Mouse (Mus musculus) frontal cortex, adult 2 months (tissue): ENCODE results near the gene Vmn1r40. TPM values are rescaled to one million over a fixed set of nuclear protein-coding genes. Genes with fewer than 3 reads are reported as not detected.

Experiments
- DNase-seq, 2 experiments: peaks; one replicate each; pipeline ENCODE4 v3.0.0; 2022; ENCODE audit warnings: low spot score in 1 of 2; ENCODE audit errors: extremely low spot score in 1 of 2
- polyA plus RNA-seq: library from polyadenylated mRNA; depleted of rRNA; stranded (reverse); fragments of >200 nt; gene quantifications from 2 replicates; pipeline ENCODE4 v1.2.3, GENCODE M21; 2012; rRNA removed

Gene Vmn1r40
- not detected in 2 replicates for polyA plus RNA-seq

DNA sequence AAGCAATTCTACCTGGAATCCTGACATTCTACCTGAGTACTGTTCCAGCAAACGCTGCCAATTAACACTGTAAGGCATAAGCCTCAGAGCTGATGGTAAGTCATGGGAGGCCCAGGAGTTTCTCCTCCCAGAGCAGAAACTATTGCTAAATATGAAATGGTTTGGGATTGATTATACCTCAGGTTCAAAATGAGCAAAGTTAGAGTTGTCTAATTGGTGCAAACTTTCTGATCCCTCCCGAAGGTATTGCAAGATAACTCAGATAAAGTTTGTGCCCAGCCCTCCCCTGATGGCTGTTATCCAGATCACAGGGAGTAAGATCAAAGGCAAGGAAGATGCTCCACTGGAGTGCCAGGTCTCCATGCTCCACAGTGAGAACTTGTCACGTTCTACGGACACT lies at the start of gene Vmn1r40:
Gene Vmn1r40 (plus strand): TSS at position 301 of the 400 bp plus-strand sequence.
- DNase-seq: no peak

DNA sequence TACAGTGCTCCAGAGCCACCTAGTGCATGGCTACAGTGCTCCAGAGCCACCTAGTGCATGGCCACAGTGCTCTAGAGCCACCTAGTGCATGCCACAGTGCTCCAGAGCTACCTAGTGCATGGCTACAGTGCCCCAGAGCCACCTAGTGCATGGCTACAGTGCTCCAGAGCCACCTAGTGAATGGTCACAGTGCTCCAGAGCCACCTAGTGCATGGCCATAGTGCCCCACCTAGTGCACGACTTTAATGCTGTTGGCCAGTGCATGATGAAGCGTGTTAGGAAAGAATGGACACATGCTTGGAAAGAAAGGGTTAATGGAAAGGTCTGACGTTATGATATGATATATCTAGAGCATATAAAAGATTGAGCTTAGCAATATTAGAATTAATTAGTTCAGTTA lies 49.0 kb upstream of the Vmn1r40 start:
- no peak for DNase-seq

DNA sequence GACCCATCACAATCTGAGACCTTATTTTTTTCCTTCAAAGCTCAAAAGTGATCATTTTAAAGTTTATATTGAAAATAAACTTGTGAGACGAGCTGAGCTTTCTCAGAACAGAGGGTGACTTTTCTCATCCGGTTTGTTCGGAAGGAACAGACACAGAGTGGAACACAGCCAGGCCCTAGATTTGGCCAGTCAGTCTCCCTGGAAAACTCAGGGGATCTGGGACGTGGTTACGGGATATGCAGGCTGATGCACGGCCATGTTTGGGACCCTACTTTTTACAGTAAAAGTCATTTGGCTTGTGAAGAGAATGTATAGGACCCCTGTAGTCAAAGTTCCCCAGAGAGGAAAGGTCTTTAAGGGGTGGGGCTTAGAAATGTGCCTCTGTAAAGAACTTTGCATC lies 48.4 kb upstream of the Vmn1r40 start:
- no peak for DNase-seq

DNA sequence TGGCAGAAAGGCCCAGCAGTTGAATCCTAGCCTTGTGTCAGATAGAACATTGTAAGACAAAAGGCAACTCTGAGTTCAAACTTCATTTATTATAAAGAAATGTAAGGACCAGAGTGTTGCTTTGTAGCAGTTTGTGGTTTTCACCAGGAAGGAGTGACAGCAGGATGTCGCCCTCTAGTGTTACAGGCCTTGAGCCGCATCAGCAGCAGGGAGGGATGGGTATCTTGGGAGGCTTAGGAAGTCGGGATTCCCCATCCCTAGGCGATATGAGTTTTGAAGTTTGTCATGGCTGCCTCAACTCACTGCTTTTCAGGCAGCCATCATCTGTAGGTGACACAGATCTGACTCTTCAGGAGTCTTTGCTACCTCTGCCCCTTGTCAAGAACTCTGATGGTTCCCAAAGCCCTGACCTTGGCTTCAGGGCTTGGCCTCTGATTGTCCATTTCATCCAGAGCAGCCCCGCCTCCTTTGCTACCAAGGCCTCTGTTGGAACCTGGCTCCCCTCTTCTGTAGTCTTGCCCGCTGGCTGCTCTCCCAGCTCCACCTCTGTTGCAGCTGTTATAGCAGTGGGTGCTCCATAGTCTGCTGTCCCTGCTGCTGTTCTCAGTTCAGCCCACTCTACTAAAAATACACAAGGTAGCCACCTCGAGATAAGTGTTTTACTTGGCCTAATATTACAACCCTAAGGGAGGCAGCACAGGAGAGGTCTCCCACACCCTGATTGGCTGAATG lies 47.5 kb upstream of the Vmn1r40 start:
- peak in 1 of 2 experiments; percentile 64 for DNase-seq

DNA sequence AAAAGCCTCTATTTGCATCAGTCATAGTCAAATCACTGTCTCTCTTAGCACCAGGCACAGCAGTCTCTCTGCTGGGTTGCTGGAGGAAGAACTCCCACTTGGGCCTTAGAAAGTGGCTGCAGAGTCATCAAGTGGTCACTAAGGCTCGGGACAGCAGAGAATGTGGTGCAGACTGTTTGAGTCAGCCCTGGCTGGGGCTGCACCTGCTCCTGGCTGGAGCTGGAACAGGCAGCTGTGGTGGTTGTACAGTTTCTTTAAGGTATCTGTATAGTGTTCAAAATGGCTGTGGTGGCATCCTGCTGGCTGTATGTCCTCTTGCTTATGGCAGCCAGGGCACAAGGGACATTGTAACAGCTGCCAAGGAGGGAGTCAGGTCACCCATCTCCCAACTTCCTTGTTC lies 46.9 kb upstream of the Vmn1r40 start:
- no peak for DNase-seq

DNA sequence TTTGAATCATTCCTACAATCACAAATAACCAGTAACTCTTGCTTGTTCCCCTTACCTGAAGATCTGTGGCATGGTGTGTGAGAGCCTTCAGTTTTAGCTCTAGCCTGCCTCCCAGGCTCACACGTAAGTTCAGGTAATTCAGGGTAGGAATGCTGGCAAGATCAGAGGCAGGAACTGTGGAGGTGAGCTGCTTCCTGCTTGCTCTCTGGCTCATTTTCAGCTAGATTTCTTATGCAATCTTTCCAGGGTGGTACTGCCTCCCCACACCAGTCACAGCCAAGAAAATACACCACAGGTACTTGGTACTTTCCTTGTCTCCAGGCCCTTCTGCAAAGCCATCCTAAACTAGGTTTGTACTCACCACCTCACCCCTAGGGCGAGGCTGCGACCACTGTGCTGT lies 44.8 kb upstream of the Vmn1r40 start:
- no peak for DNase-seq

DNA sequence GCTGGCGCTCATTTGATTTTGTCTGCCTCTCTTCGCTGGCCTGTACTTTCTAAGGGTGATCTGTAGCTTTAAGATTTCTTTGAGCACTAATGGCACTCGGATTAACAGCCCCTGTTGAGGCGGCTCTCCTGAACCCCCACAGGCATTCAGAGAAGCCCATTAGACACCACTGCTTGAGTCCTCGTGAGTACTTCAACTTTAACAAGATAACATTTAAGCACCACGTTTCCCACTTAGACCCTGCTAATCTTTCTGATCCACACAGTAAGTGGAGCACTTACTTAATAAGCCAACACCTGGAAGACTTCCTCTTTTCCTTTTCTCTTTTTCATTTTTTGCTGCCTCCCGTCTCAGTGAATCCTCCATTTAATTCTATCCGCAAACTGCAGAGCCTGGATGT lies 42.2 kb upstream of the Vmn1r40 start:
- no peak for DNase-seq

DNA sequence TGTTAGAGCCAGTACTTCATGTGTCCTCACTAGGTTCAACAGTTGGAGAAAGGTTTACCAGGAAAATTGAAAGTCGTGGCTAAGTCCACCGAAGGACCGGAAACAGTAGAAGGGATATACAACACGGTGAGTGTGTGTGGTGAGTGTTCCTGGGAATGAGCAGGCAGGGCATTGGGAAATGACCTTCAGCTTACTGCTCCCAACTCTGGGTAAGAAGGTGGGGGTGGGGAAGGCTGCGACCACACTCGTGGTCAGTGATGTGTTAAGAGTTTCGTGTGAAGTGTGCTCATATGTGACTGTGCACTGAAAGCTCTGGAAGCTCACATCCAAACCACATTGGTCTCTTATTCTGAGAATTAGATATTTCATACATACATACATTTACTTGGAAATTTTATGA lies 41.7 kb upstream of the Vmn1r40 start:
- DNase-seq: no peak

DNA sequence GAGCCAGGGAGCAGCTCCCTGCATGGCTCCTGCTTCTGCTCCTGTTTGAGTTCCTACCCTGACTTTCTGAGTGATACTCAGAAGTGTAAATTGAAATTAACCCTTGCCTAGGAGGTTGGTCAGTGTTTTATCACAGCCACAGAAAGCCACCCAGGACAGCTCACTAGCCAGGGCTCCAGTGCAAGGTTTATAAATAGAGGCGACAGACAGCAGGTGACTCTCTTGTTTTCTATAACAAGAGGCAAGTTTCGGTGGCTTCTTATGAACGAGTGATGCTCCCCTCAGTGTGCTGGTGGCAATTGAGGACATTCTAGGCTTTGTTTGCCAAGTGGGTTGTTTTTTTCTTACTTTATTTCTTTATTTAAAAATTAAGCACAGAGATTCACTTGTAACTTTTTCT lies 40.4 kb upstream of the Vmn1r40 start:
- DNase-seq: no peak

DNA sequence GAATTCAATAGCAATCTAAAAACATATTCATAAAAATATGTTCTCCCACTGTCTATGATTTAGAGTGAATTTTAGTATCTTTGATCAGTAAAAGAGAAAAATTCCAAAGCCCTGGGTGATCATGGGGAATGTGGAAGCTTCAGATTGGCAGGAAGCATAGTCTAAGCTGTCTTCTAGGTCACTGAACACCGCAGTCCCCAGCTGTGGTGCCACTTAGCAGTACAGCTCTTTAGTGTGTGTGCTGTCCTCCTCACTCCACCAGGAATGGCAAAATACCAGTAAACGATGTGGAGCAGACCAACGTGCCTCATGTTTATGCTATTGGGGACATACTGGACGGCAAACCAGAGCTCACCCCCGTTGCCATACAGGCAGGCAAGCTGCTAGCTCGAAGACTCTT lies 37.8 kb upstream of the Vmn1r40 start:
- no peak for DNase-seq

DNA sequence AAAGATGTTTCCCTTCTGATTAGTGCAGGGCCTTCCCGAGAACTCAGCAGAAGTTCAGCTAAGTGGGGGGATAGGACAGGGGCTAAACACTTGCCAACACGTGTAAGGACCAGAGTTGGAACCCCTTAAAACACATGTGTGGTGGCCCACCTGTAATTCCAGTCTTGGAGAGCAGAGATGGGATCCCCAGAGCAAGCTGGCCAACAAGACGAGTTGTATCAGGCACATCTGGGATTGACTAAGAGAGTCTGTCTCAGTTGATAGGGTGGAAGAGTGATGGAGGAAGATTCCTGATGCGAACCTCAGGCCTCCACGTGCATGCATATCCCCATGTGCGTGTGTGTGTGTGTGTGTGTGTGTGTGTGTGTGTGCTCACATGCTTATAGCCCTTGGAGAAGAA lies 35.9 kb upstream of the Vmn1r40 start:
- DNase-seq: peak in 1 of 2 experiments; percentile 33

DNA sequence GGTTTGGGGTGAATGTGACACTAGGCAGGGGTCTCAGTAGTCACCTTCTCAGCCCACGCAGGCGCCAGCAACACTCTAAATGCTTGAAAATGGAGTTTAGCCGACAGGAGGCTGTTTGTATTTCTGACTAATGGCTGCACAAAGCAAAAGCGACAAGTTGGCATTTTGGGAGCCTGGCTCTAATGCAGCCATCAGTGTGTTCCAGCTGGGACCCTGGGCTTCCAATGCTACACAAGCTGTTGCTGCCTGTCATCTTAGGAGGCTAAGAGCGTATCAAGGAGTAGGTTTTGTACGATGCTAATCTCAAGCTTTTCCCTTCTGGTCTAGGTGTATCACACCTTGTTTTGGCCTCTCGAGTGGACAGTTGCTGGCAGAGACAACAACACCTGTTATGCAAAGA lies 34.7 kb upstream of the Vmn1r40 start:
- DNase-seq: no peak

DNA sequence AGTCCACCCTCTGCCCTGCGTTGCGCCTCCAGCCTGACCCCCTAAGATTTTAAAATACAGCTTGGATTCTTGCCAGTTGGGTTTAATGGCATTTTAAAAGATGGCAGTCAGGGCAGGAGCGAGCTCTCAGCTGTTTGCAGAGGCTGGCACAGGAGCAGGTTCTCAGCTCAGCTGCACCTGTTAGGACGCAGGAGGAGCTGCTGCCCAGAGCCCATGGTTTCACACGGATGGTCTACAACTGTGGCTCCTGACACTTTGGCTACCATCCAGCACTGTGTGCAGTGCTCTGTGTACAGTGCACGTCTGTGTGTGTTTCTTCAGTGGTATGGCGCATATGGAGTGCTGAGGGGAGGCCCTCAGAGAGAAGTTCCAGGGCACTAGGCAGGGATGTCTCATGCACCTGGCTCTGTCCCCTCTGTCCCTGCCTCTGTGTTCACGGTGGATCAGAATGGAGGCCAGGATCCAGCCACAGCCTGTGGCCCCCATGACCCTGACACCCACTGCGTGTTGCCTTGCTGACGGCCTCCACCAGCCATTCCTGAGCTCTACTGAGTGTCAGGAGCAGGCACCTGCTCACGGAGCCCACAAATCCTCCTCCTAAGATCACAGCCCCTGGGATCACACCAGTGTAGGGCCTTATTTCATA lies 34.1 kb upstream of the Vmn1r40 start:
- DNase-seq: no peak

DNA sequence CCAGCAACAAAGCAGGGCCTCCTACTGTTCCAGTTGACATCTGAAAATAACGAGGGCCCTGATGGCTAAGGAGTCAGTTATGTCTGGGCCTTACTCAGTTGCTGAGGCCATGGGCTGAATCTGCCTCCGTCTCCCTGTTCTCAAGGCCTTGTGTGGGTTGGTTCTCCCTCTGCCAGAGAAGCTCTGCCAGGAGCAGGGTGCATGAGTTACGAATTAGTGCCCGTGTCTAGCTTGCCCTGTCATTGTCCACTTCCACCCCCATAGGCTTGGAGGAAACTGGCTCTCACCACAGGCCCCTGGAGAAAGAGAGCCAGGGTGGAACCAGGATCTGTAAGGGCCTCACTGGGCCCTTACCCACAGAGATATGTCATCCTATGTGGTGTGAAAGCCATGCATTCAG lies 28.8 kb upstream of the Vmn1r40 start:
- DNase-seq: no peak

DNA sequence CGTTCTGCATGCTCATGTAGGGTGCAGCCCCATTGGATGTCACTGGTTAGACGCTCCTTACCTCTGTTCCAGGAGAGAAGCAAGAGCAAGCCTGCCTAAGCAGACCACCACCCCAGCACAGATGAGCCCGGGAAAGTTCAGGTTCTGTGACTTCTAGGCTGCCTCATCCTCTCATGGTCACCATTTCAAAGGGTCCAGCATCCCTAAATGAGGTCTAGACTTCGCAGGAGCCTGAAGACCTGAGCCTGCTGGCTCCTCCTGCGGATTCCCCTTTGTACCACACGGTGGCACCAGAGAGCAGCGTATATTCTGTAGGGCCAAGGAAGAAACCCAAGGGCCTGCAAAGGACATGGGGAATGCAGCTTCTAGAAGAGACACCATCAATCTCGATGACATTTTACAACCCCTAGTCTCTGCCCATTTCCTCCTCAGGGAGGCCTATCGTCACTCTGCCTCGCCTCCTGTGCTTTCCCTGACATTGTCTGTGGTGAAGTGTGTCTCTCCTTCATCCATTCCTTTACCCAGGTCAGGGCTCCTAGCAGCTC lies 28.0 kb upstream of the Vmn1r40 start:
- DNase-seq: peak; percentile 28 to 85

DNA sequence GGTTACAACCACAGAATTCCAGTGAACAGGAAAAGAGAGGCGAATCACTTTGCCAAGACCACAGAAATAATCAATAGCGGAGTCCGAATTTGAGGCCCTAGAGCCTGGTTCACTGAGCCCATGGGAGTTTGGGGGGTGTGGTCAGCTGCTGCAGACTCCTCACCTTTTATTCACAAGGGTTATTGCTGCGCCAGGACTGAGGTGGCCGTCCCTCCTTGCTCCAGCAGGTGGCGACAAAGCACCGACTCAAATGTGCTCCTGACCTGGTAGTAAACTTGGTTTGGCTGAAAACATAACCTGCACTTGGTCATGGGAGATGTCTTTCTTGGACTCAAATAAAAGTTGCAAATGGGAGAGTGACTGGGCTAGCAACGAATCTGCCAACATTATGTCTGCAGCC lies 27.2 kb upstream of the Vmn1r40 start:
- DNase-seq: peak; percentile 50 to 88

DNA sequence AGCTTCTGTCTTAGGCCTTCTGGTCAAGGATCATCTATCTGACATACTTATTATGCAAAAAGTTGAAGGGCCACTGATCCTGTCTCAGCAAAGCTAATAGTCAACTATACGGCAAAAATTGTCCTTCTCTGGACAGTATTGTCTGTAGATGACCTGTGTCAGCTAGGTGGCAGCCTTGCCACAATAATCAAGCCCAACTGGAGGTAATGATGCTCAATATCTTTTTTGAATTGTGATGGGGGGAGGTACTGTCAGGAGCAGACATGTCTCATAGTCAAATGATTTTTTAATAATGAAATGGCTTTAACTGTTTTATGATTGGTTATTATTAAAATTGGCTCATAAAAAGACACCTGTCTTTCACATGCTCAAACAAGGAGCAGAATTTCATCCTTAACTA lies 23.1 kb upstream of the Vmn1r40 start:
- peak in 1 of 2 experiments; percentile 28 for DNase-seq

DNA sequence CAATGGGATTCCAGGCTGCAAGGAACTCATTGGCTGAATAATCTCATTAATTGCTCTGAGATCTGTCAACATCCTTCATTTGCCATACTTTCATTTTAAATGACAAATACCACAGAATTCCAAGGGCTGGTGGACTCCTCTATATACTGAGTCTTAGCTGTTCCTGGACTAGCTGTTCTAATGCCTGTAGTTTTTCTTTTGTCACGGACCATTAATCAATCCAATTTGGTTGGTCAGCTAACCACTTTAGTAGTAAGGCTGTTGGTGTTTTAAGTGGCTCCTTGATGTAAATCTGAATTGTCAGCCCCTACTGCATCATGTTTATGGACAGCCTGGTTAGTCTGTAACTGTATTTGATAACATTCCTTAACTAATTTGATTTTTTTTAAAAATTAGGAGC lies 20.2 kb upstream of the Vmn1r40 start:
- no peak for DNase-seq

DNA sequence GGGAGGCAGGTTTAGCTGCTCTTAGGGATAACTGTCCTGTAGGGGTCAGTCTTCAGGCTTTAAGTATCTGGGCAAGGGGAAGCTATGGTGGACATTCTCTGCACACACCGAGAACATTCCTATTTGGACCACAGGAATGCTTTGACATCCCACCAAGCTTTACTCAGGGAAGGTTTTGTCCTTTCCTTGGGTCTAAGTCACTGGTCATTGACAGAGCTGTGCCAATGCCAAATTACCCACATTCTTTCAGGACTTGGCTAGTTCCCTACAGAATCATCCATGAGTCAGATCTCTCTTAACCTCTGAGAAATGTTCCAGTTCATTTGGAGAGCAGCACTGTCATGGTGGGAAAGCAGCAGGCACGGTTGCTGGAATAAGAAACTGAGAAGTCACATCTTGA lies 716 bp upstream of the Vmn1r40 start:
- DNase-seq: no peak

DNA sequence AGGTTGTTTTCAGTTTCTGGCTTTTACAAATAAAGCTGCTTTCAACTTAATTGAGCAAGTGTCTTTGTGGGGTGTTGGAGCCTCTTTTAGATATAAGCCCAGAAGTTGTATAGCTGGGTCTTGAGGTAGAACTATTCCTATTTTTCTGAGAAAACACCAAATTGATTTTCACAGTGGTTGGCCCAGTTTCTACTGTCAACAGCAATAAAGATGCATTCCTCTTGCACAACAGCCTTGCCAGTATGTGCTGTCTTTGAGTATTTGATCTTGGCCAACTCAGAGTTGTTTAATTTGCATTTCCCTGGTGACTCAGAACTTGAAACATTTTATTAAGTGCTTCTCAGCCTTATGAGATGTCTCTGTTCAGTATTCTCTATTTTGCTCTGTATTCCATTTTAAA lies 10.7 kb downstream of the Vmn1r40 start:
- DNase-seq: no peak

DNA sequence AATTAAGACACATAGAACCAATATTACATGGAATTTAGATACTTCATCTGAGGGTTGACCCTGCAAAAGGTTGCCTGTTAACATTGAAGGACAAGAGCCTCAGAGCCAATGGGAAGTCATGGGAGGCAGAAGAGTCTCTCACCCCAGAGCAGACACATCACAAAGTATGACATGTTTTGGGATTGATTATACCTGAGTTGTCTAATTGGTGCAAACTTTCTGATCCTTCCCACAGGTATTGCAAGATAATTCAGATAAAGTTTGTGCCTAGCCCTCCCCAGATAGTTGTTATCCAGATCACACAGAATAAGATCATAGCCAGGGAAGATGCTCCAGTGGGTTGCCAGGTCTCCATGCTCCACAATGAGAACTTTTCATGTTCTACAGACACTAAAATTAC lies 33.1 kb downstream of the Vmn1r40 start, which contains the start of gene Vmn1r41:
Gene Vmn1r41 (plus strand): TSS at position 301 of the 400 bp plus-strand sequence.
- no peak for DNase-seq

DNA sequence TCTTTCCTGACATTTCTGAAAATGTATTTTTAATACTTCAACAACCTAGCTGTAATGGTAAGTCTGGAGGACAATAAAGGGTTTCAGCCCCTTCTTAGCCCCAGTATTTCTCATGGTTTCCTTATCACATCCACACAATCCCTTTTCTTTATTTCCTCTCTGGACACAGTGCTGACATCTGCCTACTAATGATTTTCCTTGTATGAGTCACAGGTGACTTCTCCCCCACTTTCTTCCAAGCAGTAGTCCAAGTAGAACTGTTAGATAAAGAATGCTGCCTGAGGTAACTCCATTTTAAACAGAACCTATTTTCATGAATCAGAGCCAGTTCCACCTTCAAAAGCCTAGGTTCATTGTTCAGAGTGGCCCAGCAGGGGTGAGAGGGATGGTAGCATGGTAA lies 35.5 kb downstream of the Vmn1r40 start:
- DNase-seq: no peak
